Mouse (Mus musculus) cerebellum, adult 2 months (tissue): Measurements from ENCODE around the gene Lrp5. TPM values are rescaled to one million over a fixed set of nuclear protein-coding genes. Genes with fewer than 3 reads are reported as not detected.
A peak's percentile ranks its signal among the peaks of the same experiment; 100 is the strongest.

Experiments used
- DNase-seq, 2 experiments: peaks; one replicate each; pipeline ENCODE4 v3.0.0; 2021
- H3K27ac ChIP-seq: fragments of 200-500 bp; 2 replicates; pipeline ENCODE4 v1.5.1; 2012; ENCODE audit warnings: low read length, control low read depth, inconsistent platforms; ENCODE audit not compliant: insufficient read depth
- H3K27me3 ChIP-seq: fragments of 200-500 bp; 2 replicates; pipeline ENCODE4 v1.6.1; 2012; ENCODE audit warnings: inconsistent platforms, mild to moderate bottlenecking, low read length, moderate library complexity; ENCODE audit not compliant: control insufficient read depth, insufficient read depth
- H3K4me1 ChIP-seq: fragments of 200-500 bp; 2 replicates; pipeline ENCODE4 v1.6.1; 2011; ENCODE audit warnings: low read length; ENCODE audit not compliant: control insufficient read depth, insufficient read depth
- H3K4me3 ChIP-seq: fragments of 200-500 bp; replicated peaks from 2 replicates; pipeline ENCODE3; 2011; ENCODE audit warnings: mild to moderate bottlenecking, low read depth, low read length, control low read depth; ENCODE audit not compliant: insufficient read depth
- CTCF ChIP-seq: fragments of 200-500 bp; IDR thresholded peaks from 2 replicates; pipeline ENCODE4 v1.5.1; 2011; ENCODE audit warnings: low read depth, mild to moderate bottlenecking, control low read depth, low read length, moderate library complexity, borderline replicate concordance; ENCODE audit not compliant: insufficient read depth
- POLR2A ChIP-seq: fragments of 200-500 bp; IDR thresholded peaks from 2 replicates; pipeline ENCODE4 v1.6.1; 2011; ENCODE audit warnings: low read length, control low read depth, borderline replicate concordance; ENCODE audit not compliant: insufficient read depth
- WGBS: fragments of 180-500 bp; shearing (Covaris S2); methylation state at CpG from one replicate; pipeline ENCODE4 v1.1.7; 2018; 5-methylcytosine and 5-hydroxymethylcytosine counted together
- polyA plus RNA-seq: library from polyadenylated mRNA; depleted of rRNA; stranded (reverse); fragments of >200 nt; gene quantifications from 2 replicates; pipeline ENCODE4 v1.2.3, GENCODE M21; 2012

Lrp5 gene
- polyA plus RNA-seq, 1 experiment: 3.8 TPM

DNA sequence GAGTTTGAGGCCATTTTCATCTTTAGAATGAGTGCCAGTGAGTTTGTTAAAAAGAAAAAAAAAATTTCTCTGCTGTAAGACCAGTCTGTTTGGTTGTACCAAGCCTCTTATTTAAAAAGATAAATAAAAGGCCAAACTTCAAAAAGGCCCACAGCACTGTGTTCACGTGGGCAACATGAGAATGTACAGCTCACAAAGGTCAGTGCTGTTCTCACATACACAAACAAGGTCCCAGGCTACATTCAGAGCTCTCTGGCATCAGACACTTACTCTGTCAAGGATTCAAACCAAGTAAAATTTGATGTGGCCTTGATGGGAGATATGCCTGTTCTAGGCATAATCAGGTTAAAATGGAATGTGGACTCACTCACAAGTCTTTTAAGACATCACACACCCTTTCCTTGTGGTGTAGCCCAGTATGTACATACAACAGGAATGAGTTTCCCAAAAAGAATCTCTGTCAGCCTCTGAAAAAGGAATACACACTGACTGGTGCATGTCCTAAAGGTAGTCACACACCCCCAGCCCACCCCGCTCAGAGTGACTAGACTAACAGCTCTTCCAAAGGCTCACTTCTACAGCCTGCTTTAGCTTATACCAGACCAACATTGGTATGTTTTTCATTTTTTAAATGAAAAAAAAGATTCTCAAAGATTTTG, 130.1 kb downstream of the Lrp5 start:
- no peaks in the 10 kb centered on the region for H3K27me3 ChIP-seq
- H3K27ac ChIP-seq: no peak overlapping the region
- no peak overlapping the region for H3K4me3 ChIP-seq
- 86% methylated on average over 2 of the region's 2 CpGs for WGBS
- DNase-seq: no peak
- TF ChIP-seq POLR2A: no peak
- no peak for TF ChIP-seq CTCF
- H3K4me1 ChIP-seq: peaks cover 2% of the 10 kb centered on the region

DNA sequence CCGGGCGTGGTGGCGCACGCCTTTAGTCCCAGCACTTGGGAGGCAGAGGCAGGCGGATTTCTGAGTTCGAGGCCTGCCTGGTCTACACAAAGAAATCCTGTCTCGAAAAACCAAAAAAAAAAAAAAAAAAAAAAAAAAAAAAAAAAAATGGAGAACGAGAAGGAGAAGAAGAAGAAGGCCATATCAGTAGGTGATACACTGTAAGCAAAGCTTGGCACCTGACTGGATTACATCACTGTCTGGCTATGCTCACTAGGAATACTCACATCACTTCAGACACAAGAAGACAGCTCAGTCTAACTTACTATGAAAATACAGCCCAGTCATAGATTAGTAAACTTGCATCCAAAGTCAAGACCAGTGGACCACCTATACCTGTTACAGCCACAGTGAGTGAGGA, 131.6 kb downstream of the Lrp5 start:
- H3K4me3 ChIP-seq: no peak overlapping the region
- no peak overlapping the region for H3K27ac ChIP-seq
- H3K4me1 ChIP-seq: peaks cover 2% of the 10 kb centered on the region
- 87% methylated on average over 8 of the region's 8 CpGs for WGBS
- DNase-seq: no peak
- TF ChIP-seq CTCF: no peak
- TF ChIP-seq POLR2A: no peak
- H3K27me3 ChIP-seq: no peaks in the 10 kb centered on the region

DNA sequence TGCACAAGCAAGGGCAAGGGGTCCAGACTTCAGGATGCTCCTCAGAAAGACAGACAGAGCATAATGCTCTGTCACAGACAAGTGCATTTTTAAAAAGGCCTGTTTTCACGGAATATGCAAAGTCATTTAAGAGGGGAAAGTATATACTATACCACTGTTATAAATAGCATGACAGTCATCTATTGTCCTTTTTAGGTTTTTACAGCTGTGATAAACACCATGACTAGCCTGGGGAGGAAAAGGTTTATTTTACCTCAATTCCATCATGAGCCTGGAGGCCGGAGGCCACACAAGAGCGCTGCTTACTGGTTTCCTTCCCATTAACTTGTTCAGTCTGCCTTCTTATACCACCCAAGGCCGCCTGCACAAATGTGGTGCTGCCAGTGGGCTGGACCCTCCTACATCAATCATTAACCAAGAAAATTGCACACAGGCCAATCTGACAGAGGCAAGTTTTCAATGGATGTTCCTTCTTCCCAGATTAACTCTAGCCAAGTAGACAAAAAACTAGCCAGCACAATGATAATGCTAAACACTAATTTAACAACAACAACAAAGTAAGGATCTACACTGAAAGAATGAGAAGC, 134.7 kb downstream of the Lrp5 start:
- TF ChIP-seq POLR2A: no peak
- TF ChIP-seq CTCF: no peak
- no peak overlapping the region for H3K27ac ChIP-seq
- WGBS: 72% methylated on average over 4 of the region's 4 CpGs

DNA sequence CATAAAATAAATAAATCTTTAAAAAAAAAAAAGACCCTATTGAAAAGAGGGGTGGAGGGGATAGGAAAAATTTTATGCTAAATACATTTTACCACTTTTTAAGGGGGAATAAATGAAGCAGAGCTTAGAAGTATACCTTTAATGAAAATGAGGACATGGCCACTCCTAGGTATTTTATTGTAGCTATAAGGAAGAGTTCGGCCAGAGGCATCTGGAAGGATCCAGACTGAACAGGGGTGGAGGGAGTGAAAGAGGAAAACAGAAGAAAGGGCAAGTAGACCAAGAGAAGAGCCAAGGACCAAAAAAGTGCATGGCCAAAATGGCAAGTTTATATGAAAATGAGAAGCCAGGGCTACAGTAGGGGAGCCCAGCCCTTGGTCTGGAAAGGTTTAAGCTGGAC, 136.3 kb downstream of the Lrp5 start:
- H3K4me1 ChIP-seq: peaks cover 14% of the 10 kb centered on the region
- H3K4me3 ChIP-seq: no peak overlapping the region
- H3K27ac ChIP-seq: no peak overlapping the region
- TF ChIP-seq POLR2A: no peak
- H3K27me3 ChIP-seq: no peaks in the 10 kb centered on the region
- DNase-seq: no peak
- WGBS: 88% methylated on average over 1 of the region's 1 CpGs

More for the DNA sequence above, 134.7 kb downstream of the Lrp5 start:
- Histone ChIP-seq H3K4me1 (peaks cover 2% of the 10 kb centered on the region), H3K4me3 (no peak overlapping the region), H3K27me3 (no peaks in the 10 kb centered on the region)
- no peak for DNase-seq

DNA sequence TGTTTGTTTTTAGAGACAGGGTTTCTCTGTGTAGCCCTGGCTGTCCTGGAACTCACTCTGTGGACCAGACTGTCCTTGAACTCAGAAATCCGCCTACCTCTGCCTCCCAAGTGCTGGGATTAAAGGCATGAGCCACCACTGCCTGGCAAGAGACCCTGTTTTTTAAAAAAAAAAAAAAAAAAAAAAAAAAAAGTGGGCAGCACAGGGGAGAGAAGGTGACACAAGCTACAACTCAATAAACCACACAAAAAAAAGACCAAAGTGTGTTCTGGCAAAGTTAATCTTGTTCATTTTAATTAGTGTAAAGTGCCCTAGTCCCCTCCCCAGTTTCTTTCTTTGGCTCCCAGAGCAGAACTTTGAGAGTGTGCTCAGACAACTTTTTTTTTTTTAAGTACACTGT, 137.1 kb downstream of the Lrp5 start:
- no peak for TF ChIP-seq POLR2A
- no peak overlapping the region for H3K27ac ChIP-seq
- no peak for DNase-seq
- peaks cover 19% of the 10 kb centered on the region for H3K4me1 ChIP-seq
- WGBS: 81% methylated on average over 1 of the region's 1 CpGs
- no peaks in the 10 kb centered on the region for H3K27me3 ChIP-seq
- H3K4me3 ChIP-seq: no peak overlapping the region

DNA sequence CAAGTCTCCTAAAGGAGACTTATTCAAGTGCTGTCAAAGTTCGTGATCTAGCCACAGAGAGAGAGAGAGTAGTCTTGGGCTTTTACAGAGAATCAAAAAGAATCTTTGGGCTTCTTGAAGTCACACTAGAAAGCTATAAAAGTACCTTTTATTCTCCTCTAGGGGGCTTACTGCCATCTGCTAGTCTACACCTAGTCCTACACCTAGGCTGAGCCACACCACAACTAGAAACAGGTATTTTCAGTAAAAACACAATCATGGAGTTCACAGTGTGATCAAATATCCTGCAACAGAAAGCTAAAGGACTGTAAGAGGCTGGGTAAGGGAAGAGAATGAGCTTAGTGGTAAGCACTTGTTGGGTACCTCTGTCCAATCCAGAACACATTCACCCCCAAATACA, 138.1 kb downstream of the Lrp5 start:
- Histone ChIP-seq H3K27me3 (no peaks in the 10 kb centered on the region), H3K4me1 (peaks cover 18% of the 10 kb centered on the region), H3K4me3 (no peak overlapping the region), H3K27ac (no peak overlapping the region)
- no peak for TF ChIP-seq POLR2A
- no peak for TF ChIP-seq CTCF
- DNase-seq: no peak
- WGBS: 98% methylated on average over 1 of the region's 1 CpGs

DNA sequence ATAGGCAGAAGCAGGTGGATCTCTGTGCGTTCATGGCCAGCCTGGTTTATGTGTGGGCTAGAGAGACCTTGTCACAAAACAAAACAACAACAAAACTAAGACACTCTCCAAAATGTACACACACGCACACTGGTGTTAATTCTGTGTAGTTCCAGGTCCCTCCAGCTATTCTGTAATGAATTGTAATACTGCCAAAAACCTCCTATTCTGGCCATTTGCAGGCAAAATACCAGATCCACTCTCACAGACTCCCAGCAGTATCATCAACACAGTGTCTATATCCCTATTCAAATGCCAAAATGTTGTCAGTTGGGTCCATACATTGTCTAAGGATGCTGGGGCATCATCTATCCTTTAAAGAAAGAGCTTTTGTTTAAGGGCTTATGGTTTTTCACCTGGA, 141.4 kb downstream of the Lrp5 start:
- peak; percentile 20 to 58 for DNase-seq
- no peak for TF ChIP-seq CTCF
- TF ChIP-seq POLR2A: no peak
- Histone ChIP-seq H3K27ac (no peak overlapping the region), H3K4me1 (peaks cover 17% of the 10 kb centered on the region), H3K4me3 (no peak overlapping the region), H3K27me3 (no peaks in the 10 kb centered on the region)
- 45% methylated on average over 2 of the region's 2 CpGs for WGBS

DNA sequence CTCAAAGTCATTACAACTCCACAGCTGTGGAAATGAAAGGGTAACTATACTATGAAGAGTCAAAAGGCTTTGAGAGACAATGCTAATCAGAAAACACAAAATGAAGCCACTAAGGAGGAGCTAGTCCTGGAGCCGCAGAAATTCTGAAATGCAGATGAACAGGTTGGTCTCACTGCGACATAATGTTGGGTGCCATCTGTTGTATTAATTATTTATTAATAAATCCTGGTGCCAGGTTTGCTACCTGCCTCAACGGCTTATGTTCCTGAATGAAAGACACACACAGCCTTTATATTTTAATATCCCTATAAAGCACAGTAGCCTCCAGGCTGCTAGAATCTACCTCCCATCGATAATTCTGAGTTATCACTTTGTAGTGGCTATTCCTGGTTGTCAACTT, 143.8 kb downstream of the Lrp5 start:
- peaks cover 17% of the 10 kb centered on the region for H3K4me1 ChIP-seq
- DNase-seq: peak in 1 of 2 experiments; percentile 51
- WGBS: 18% methylated on average over 4 of the region's 4 CpGs
- H3K4me3 ChIP-seq: no peak overlapping the region
- H3K27ac ChIP-seq: no peak overlapping the region
- TF ChIP-seq CTCF: no peak
- TF ChIP-seq POLR2A: no peak
- no peaks in the 10 kb centered on the region for H3K27me3 ChIP-seq
